Mouse (Mus musculus) myocyte (in vitro differentiated cells): ENCODE data around the gene Cd101.

ENCODE experiments used
- CEBPB ChIP-seq: IDR thresholded peaks from 2 replicates; pipeline ENCODE4 v1.6.1; 2011; ENCODE audit warnings: mild to moderate bottlenecking, moderate library complexity; ENCODE audit not compliant: poor library complexity, insufficient read depth, severe bottlenecking
- E2F4 ChIP-seq: IDR thresholded peaks from one replicate; pipeline ENCODE4 v1.6.1; 2011; ENCODE audit warnings: mild to moderate bottlenecking, control low read depth, moderate library complexity; ENCODE audit not compliant: insufficient read depth
- MAX ChIP-seq: IDR thresholded peaks from one replicate; pipeline ENCODE4 v1.6.1; 2011; ENCODE audit warnings: low read depth, mild to moderate bottlenecking, control low read depth
- MYOD1 ChIP-seq, 3 experiments: IDR thresholded peaks; one replicate each; pipeline ENCODE4 v1.6.1; 2011; ENCODE audit warnings: control low read depth in 2 of 3, low read depth in 2 of 3, mild to moderate bottlenecking in 2 of 3, moderate library complexity in 1 of 3; ENCODE audit not compliant: insufficient read length in 2 of 3, control insufficient read depth in 1 of 3
- MYOG ChIP-seq, 3 experiments: IDR thresholded peaks; one replicate each; pipeline ENCODE4 v1.6.1; 2011; ENCODE audit warnings: control low read depth in 2 of 3, low read depth in 2 of 3, mild to moderate bottlenecking in 2 of 3; ENCODE audit not compliant: insufficient read length in 2 of 3, control insufficient read depth in 1 of 3, insufficient read depth in 1 of 3
- POLR2A ChIP-seq: IDR thresholded peaks from one replicate; pipeline ENCODE4 v1.6.1; 2011; ENCODE audit warnings: low read depth, mild to moderate bottlenecking, control low read depth, moderate library complexity; ENCODE audit not compliant: insufficient read length
- POLR2AphosphoS2 ChIP-seq: IDR thresholded peaks from one replicate; pipeline ENCODE4 v1.6.1; 2011; ENCODE audit warnings: low read depth, control low read depth; ENCODE audit not compliant: insufficient read length
- REST ChIP-seq: IDR thresholded peaks from one replicate; pipeline ENCODE4 v1.6.1; 2011; ENCODE audit warnings: mild to moderate bottlenecking, control low read depth, moderate library complexity; ENCODE audit not compliant: insufficient read depth, insufficient read length
- SRF ChIP-seq: IDR thresholded peaks from one replicate; pipeline ENCODE4 v1.6.1; 2011; ENCODE audit warnings: low read depth; ENCODE audit not compliant: control insufficient read depth, insufficient read length
- TCF12 ChIP-seq: IDR thresholded peaks from one replicate; pipeline ENCODE4 v1.6.1; 2011; ENCODE audit warnings: mild to moderate bottlenecking, control low read depth; ENCODE audit not compliant: poor library complexity, insufficient read depth, severe bottlenecking
- TCF3 ChIP-seq: IDR thresholded peaks from one replicate; pipeline ENCODE4 v1.6.1; 2011; ENCODE audit warnings: low read depth, control low read depth; ENCODE audit not compliant: insufficient read length
- USF1 ChIP-seq: IDR thresholded peaks from one replicate; pipeline ENCODE4 v1.6.1; 2011; ENCODE audit warnings: low read depth, mild to moderate bottlenecking, control low read depth, moderate library complexity

DNA sequence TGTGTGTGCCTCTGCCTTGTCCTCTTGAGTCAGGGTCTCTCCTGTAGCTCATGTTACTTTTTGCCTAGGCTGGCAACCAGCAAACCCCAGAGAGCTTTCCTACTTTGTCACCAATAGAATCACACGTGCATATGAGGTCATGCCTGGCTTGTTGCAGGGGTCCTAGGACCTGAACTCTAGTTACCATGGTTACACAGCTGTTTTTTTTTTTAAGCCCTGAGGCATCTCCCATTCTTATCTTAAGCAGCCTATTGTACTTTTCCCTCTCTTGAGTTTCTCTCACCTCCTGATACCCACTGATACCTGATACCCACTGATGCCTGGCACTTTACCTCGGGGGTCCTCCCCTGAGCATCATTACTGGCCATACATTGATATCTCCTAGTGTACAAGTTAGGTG lies 29.6 kb downstream of the Cd101 start:
- TF ChIP-seq POLR2A (no peak), CEBPB (no peak), MYOD1 (IDR thresholded peaks at IDR 0.05; ENCODE audit: control insufficient read depth in 1 of 3, insufficient read length in 2 of 3, low read depth in 2 of 3) (no peak), E2F4 (no peak), MAX (no peak), USF1 (no peak), REST (no peak), SRF (no peak), TCF12 (no peak), MYOG (IDR thresholded peaks at IDR 0.05; ENCODE audit: control insufficient read depth in 1 of 3, insufficient read depth in 1 of 3, insufficient read length in 2 of 3, low read depth in 2 of 3) (no peak), POLR2AphosphoS2 (no peak), TCF3 (no peak)
